Mouse (Mus musculus): ENCODE results near the gene Atn1.

Gene Atn1

DNA sequence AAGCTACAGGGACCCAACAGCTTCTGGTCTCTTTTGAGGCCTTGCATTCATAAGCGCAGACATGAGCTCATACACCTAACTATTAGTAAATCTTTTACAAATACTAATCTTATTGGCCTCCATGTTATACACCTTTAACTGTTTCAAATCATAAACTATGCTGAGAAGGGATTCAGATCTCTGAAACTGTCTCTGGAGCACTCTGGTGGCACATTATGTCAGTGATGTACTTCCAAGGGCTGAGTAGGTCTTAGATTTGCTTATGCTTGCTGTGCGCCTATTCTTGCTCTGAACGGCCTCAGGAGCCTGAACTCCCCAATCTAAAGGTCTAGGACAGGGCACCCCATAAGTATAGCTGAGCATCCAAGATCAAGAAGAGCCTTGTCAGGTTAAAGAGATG is 14.5 kb downstream of the Atn1 start:
- intact Hi-C loops (cut with DNase I): no loop called here

DNA sequence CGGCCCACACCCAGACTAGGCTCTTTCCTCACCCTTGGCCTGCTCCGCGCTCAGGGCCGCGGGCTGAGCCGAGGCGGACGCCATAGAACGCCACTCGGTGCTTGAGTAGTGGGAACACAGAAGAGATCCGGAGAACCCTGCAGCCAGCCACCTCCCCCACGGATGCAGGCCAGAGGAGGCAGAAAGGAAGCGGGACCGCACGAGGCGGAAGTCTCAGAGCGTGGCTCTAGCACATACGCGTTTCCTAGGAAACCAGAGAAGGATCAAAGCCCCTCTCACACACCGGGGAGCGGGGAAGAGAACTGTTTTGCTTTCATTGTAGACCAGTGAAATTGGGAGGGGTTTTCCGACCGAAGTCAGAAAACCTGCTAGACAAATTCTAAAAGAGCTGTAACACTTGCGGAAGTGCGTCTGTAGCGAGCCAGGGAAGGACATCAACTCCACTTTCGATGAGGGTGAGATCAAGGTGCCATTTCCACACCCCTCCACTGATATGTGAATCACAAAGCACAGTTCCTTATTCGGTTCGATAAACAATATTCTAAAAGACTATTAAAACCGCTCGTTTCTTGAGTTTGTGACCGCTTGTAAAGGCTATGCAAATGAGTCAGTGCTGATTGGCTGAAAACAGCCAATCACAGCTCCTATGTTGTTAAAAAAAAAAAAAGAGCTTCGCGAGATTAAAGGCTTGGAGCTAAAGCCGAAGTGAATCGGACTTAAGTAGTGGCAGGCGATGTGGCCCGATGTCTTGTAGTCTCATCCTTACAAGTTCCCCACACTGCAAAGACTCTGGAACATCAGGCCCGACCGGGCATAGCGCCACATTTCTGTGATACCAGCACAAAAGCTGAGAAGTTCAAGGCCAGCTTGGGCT is 15.2 kb downstream of the Atn1 start, which contains the start of gene Grcc10:
Grcc10 (minus strand) TSS at position 487 of the 874 bp plus-strand sequence.
- intact Hi-C loops (cut with DNase I): no loop called here

DNA sequence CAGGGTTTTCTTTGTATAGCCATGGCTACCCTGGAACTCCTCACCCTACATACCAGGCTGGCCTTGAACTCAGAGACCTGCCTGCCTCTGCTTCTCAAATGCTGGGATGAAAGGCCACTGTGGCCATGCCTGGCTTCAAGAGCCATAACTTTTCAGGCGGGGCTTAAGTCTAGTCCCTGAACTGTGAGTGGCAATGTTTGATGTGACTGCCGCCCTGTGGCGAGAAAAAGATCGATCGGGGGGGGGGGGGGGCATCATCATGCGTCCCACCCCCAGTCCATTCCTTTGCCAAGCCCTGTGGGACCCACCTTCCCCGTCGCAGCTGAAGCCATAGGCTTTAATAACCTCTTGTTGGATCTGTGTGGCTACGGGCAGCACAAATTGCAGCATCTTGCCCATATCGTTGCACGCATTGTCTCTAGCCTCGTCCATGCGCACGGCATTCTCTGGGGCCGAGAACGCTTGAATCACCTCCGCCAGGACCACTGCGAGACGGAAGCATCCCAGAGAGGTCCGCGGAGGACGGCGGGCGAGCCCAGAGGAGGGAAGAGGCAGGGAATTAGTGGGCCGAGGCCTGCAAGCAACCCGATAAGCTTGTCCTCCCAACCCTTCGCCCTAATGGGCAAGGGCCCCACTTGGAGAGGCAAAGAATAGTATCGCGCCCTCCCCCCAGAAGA is 16.0 kb downstream of the Atn1 start:
- intact Hi-C loops (cut with DNase I): no loop called here

DNA sequence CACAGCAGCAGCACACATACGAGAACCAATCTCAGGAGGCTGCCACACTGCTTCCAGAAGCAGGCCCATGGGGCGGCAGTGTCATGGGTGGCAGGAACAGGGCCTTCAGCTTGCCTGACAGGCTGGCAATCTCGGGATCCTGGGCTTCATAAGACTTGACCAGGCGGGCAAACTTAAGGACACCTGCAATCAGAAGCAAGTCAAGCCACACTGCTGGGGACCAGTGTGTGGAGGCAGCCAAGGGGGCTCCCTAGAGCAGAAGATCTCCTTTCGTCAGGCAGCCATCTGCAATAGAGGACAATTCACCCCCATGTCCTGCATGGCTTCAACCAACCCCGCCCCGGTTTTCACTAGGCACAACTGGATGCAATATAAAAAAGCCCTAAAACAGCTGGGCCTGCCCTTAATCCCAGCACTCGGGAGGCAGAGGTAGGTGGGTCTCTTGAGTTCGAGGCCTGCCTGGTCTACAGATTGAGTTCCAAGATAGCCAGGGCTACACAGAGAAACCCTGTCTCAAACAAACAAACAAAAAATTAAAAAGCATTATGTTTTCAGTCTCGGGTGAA is 17.0 kb downstream of the Atn1 start:
- intact Hi-C loops (cut with DNase I): no loop called here

DNA sequence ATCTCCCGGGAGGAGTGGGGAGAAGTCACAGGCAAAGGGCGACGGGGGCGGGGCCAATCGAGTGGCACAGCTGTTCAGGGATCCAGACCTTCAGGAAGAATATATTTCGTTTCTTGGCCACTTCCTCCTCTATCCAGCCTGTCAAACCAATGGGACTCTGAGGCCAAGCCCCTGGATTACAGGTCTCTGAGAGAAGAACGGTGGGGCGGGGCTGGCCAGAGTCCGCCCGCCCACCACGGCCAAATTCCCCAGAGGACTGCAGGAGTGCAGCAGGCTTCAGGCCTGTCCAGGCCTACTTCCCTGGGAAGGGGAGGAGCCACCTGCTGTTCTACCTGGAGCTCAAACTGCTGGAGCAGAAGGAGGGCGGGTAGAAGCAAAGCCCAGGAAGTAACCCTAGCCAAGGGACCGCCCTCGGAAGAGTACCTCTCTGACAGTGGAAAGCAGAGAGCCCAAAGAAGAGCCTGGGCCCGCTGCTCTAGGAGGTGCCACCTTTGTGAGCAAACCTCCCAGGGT is 17.8 kb downstream of the Atn1 start, which contains the start of gene Ptpn6:
Ptpn6 (minus strand) TSS at position 204 of the 513 bp plus-strand sequence.
- intact Hi-C loops (cut with DNase I): no loop called here

DNA sequence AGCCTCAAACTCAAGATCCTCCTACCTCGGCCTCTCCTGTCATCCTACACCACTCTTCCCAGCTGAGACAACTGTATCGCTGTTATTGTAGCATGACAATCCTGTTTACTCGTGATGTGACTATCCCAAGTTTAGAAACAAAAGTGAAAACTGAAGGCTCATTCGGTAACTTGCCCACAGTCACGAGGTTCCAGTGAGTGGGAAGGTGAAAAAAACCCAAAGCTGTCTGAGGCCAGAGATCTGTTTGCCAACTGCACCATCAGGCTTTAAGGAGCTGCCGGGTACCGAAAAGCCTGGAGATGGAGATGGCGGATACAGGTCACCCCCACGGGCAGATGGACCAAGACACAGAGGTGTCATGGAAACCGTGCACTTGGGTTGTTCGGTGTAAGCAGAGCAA is 19.3 kb downstream of the Atn1 start:
- intact Hi-C loops (cut with DNase I): no loop called here

DNA sequence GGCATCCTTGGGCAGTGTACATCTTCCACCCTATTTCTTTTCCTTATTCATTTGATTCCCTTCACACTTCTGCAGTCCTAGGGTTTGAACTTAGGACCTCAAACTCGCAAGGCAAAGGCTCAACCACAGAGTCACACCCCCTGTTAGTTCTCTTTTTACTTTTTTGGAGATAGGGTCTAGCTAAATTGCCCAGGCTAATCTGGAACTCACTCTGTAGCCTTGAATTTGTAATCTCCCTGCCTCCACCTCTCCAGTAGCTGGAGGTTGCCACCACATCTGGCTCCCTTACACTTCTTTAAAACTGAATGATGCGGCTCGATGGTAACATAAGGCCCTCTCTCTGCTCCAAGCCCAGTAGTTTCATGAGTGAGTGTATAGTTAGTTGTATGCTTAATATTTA is 21.9 kb downstream of the Atn1 start:
- intact Hi-C loops (cut with DNase I): no loop called here

DNA sequence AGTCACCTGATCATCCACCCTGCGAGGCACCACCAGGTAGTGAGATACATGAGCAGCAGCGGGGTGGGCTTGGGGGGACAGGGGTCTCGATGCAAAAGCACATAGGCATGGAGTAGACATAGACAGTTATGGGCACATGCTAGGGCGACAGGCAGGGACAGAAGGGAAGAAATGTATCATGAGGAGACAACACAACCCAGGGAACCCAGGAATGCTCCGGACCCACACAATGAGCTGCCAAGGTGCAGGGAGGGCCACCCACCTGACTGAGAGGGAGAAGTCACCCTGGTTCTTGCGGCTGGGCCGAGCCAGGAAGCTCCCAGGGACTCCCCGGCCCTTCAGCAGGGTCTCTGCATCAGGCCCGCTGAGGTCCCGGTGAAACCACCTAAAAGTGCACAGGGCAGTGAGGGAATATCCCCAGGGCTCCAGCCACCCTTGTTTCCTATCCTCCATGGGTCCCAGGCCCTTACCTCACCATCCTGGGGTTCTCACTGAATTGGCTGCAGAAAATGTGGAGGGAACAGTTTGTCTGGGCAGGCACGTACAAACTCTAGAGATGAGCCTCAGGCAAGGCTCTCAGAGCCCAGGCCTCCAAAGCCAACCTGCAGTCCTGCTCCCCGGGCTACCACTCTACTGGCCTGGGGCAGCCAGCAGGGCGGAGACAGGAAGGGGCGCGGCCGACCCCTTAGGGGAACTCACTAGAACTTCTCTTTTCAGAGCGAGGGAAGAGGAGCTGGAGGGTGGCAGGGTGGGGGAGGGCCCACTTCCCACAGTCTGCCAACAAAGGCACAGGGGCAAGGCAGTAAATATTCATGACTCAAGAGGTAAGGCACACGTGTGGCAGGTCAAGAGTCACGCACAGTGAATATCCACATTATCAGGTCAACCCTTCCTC is 23.6 kb downstream of the Atn1 start:
- intact Hi-C loops (cut with DNase I): no loop called here

DNA sequence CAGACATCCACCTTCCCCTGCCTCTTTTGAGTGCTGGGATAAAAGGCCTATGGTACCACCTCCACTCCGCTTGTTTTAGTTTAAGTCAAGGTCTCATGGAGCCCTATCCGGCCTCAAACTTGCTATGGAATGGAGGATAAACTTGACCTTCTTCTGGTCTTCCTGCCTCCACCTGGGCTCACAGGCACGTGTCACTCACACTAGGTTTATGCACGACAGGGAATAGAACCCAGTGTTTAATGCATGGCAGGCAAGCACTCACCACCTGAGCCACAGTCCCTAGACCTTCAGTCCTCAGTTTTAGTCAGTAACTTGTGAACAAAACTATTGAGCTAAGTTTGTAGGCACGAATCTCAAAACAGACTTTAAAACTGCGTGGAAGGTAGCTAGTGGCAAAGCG is 25.3 kb downstream of the Atn1 start:
- intact Hi-C loops (cut with DNase I): no loop called here

DNA sequence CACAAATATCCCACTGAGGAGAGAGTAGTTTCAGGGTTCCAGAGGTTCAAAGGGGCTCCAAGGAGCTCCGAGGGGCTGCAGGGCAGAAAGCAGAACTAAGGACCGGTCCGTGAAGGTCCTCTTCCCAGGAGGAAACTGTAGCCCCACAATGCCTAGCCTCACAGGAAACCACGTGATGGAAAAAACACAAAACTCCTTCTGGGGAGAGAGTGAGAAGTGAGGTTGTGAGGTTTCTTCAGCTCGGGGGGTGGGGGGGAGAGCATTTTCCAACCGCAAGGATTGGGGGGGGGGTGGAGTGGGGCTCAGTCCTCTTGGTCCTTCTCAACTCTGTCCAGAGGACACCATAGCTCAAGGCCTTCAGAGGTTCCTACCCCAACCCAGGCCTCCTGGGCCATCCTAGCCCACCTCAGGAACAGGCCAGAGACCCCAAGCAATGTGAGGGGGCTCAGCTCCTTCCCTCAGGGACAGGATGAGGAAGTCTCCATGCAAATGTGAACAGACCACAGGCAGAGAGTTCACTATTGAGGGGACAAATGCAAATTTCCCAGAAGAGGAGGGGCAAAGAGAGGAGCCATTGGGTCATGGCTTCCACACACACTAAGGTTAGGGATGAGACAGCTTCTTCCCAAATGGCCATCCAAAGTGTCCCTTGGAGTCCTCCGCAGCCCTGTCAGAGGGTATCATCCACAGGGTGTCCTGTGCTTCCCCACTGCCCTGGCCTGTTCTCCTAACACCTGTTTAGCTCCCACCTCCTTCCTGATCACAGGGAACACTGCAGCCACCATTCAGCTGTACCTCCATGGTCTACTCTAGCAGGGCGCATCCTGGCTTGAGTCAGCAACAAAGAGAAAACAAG is 26.2 kb downstream of the Atn1 start:
- intact Hi-C loops (cut with DNase I): no loop called here

DNA sequence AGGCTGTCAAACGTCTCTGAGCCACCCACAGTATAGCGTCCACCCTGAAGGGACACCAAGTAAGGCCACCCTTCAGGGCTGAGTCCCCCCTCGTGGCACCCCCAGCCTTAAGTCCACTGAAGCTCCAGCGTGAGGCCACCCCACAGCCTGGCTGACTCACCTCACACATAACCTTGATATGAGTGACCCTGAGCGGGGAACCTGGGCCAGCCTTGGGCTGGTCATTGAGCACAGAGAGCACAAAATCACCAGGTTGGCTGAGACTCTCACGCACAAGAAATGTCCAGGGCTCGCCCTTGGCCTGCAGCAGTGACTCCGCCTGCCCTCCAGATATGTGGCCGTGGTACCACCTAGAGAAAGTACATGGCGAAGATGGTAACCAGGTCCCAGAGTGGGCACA is 27.7 kb downstream of the Atn1 start:
- intact Hi-C loops (cut with DNase I): no loop called here

DNA sequence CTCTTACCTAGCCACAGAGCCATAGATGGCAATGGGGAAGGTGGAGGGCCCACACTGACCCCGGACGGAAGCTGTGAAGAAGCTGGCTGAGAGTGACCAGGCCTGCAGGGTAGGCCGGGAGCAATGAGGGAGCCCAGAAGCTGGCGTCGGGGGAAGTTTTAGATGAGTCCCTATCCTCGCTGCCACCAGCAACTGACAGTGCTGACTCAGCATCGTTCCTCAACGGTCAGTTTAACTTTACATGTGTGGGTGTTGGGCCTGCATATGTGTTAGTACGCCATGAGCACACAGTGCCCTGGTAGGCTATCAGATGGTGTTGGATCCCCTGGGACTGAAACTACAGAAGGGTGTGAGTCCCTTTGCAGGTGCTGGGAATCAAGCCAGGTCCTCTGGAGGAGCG is 31.9 kb downstream of the Atn1 start:
- intact Hi-C loops (cut with DNase I): no loop called here

DNA sequence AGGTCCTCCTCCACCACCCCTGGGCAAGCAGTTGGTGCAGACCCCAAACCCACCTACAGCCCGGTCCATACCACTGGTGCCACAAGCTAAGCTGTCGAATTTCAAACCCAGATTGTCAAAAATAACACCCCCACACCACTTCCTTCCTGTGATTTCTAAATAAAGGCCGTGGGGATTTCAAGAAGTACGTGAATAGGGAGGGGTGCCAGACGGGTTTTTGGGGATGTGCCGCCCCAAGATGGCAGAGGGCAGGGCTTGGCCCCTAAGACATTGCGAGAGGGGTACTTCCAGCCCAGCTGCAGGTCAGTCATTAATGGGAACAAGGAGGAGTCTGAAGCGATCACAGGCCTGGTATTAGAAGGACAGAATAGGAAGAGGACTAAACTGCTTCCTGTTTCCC is 32.8 kb downstream of the Atn1 start:
- intact Hi-C loops (cut with DNase I): no loop called here

DNA sequence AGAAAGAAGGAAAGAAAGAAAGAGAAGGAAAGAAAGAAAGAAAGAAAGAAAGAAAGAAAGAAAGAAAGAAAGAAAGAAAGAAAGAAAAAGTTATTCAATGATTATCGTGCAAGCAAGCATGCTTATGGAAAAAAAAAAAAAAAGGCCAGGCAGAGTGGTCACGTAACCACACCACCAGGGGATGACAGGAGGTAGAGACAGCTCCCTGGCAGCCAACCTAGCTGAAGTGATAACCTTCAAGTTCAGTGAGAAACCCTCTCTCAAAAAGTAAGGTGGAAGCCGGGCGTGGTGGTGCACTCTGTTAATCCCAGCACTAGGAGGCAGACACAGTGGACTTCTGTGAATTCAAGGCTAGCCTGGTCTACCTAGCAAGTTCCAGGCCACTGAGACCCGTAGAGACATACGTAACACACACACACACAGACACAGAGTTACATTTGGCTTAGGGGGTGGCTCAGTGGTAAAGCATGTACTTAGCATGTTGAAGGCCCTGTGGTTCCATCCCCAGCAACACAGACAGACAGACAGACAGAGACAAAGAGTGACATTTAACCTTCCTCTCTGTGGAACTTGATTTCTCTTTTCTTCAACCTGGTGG is 33.3 kb downstream of the Atn1 start:
- intact Hi-C loops (cut with DNase I): no loop called here

DNA sequence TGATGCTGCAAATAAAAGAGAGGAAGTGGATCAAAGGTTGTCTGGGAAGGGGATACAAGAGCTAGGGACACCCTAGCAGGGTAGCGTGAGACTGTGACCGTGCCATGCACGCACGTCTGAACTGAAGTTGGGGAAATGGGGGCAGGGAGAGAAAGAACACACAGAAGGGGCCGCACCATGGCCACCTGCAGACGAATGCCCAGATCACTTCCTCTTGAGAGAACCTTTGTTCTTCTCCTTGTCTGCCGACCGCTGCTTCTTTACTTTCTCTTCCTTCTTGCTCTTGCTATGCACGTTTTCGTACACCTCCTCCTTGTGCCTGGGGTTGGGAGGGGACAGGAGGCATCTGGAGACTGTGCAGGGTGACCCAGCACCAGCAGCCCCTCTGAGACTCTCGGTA is 35.4 kb downstream of the Atn1 start:
- intact Hi-C loops (cut with DNase I): no loop called here

DNA sequence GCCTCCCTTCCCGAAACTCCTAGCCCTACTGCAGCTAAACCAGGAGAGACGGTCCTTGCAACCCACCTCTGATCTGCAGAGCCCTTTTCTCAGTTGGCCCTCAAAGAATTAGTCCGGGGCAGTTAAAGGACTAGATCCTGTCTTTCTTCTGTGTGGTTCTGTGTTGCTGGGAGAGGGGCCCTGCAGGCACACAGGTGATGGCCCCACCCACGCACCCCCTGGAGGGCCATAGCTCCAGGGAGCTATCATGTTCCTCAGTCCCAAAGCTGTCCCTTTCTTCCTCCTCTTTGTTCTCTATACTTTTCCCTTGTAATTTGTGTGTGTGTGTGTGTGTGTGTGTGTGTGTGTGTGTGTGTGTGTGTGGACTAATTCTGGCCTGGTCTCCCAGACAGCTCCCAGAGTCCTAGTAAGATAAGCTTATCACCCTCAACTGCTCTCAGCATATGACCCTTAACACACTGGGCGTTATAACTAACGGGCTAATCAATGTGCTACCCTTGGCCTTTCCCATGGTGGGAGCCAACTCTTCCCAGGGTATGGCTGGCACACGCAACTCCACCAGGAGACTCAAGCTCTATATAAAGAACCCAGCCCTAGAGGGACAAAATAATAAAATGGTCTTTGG is 36.9 kb downstream of the Atn1 start:
- intact Hi-C loops (cut with DNase I): no loop called here

DNA sequence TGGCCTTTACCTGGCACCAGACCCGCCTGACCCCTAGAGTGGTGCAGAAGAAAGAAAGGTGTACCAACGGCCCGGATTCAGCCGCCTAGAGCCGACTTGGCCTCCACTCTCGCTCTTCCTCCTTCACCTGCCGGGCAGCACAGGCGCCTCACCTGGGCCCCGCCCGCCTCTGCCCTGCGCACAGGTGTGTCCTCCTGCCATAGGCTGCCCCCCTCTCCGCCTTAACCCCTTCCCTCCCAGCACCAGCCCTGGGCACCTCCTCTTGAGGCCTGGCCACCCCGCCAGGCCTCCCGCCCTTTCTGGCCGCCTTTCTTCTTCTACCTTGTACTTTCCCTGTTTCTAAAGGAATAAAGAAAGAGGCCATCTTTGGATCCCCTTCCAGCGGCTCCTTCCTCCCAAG is 37.6 kb downstream of the Atn1 start:
- intact Hi-C loops (cut with DNase I): no loop called here

DNA sequence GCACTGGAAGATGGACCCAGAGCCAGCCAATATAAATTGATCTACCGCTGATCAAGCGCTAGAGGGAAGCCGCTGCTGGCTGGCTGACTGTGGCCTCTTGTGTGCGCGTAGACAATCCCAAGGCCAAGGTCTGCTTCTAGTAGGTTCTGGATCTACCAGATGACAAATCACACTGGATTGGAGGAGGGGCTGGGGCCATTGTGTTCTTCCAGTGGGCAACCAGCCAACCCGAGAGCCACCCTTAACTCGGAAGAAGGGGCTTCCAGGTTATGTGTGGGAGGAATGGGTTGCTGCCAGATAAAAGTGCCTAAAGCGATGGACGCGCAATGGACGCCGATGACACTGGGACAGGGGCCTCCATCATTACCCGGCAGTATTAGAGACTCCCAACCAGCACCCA is 38.4 kb downstream of the Atn1 start:
- intact Hi-C loops (cut with DNase I): no loop called here

DNA sequence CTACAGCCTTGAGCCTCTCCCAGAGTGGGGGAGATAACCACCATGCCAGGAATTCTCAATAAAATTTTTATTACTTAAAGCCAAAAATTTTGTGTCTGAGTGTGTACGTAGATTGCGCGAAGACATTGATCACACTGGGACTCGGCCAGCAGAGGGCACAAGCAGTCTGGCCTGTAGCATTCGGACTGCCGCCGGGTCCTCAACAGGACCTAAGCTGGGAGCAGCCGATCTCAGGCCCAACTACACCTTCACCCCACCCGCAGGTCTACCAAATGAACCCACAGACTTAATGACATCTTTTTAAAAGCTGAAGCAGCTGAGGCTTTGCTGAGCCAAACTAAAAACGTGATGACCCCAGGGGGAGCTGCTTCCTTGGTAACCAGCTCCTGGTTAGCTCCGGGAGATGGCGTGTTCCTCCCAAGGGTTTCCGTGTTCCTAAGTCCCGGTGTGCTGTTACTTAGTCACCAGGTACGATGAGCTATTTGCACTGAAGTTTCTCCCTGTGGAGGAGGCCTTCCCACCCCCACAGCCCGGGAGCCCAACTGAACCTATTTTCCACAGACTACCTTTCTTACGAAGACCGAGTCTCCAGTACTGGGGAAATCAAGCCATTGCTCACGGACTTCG is 39.3 kb downstream of the Atn1 start:
- intact Hi-C loops (cut with DNase I): no loop called here
